Comparison of ENCODE assay signal across 19 mouse cellular contexts in the genomic region with DNA sequence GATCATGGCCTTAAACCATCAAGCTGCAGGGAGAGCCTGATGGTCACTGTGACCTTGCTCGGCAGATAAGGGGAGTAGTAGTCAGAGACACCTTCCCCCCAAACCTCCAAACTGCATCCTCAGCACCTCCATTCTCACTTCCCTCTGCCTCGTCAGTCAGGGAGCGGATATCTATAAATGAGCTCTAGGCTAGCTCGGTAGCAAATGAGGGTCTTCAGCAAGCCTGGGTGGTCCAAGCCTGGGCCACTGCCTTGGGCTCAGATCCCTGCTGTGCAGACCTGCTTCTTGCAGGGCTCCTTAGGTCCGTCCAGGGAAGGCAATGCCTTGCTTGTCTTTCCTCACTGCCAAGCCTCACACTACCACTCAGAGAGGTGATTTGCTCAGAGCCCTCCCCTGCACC. TPM values are rescaled to one million over a fixed set of nuclear protein-coding genes. Genes with fewer than 3 reads are reported as not detected.
DNase-seq lines count a peak whose midpoint lies in the region; ATAC-seq and TF ChIP-seq lines count a peak whose summit lies in the region.
"Had no signal": no experiment of that assay in that cellular context is flagged by ENCODE, and none has a peak within 500 bp of the region (broad histone marks: within the 10 kb centered on the region; RNA-seq: fewer than 3 reads in every experiment).

No protein-coding gene starts in this region.

- H3K27ac ChIP-seq in layer of hippocampus, adult 2 months = peak overlapping the region; percentile 84
- H3K27ac ChIP-seq: embryonic facial prominence, embryonic 13.5 days; forebrain, embryonic 12.5 days had no signal

- no peak overlapping the region for H3K4me3 ChIP-seq in layer of hippocampus, adult 2 months
- H3K4me3 ChIP-seq: embryonic facial prominence, embryonic 13.5 days; forebrain, embryonic 12.5 days; heart, embryonic 12.5 days had no signal

- ATAC-seq in frontal cortex, adult (ENCODE audit: low TSS enrichment) = peak; percentile 14; the same call in 1 of the 2 replicates
- ATAC-seq: hindbrain, embryonic 16.5 days; inflammation-experienced regulatory T-cells, adult 6 months had no signal

- no peak for TF ChIP-seq CTCF in layer of hippocampus, adult 2 months (conservative IDR thresholded peaks at IDR 0.05)

- peak; percentile 11 for DNase-seq in adrenal gland, postnatal 14 days
- no peak for DNase-seq in adrenal gland, postnatal 10 days
- no peak for DNase-seq in frontal cortex, postnatal 14 days (ENCODE audit: low spot score in 2 of 2)
- no peak for DNase-seq in layer of hippocampus, adult 2 months (ENCODE audit: low spot score in 2 of 2)
- DNase-seq in layer of hippocampus, adult 9-11 months = no peak
- no peak for DNase-seq in liver
- DNase-seq: kidney, adult 11 months had no signal

RNA-seq across cellular contexts. Expression of gene Slco2b1, which starts 2.4 kb away (rescaled TPM):
- 19.8 and 26.8 TPM in 2 replicates for total RNA-seq in adrenal gland, postnatal 14 days (2021)
- total RNA-seq in adrenal gland, postnatal 10 days (2021) = 10 to 100 TPM; 17.5 to 17.6 TPM
- total RNA-seq in layer of hippocampus, adult 2 months (2021) = 10 to 100 TPM; 11.7 to 13.4 TPM
- total RNA-seq: MEL had no signal

RNA-seq across cellular contexts. Expression of gene Olfr520, which starts 21.3 kb away (rescaled TPM):
- not detected in 2 replicates for total RNA-seq in adrenal gland, postnatal 14 days (2021)
- total RNA-seq in adrenal gland, postnatal 10 days (2021) = not detected
- not detected for total RNA-seq in layer of hippocampus, adult 2 months (2021)
- total RNA-seq: adrenal gland, postnatal 25 days; heart, postnatal 25 days; MEL had no signal

RNA-seq across cellular contexts. Expression of gene Olfr521, which starts 54.6 kb away (rescaled TPM):
- total RNA-seq in adrenal gland, postnatal 14 days (2021) = not detected in 2 replicates
- total RNA-seq in adrenal gland, postnatal 10 days (2021) = not detected
- not detected for total RNA-seq in layer of hippocampus, adult 2 months (2021)
- total RNA-seq: adrenal gland, postnatal 25 days; gastrocnemius, adult 8-10 months; gastrocnemius, postnatal 4 days; heart, adult 8-10 months; heart, postnatal 25 days; MEL had no signal
